Mouse (Mus musculus) bone marrow macrophage, adult 2 months (primary cell): ENCODE measurements around the gene Sertad2.

ENCODE experiments used
- CTCF ChIP-seq: IDR thresholded peaks from 2 replicates; pipeline ENCODE4 v1.5.1; 2012; ENCODE audit warnings: low read depth, mild to moderate bottlenecking, low read length, moderate library complexity
- POLR2A ChIP-seq: IDR thresholded peaks from 2 replicates; pipeline ENCODE4 v1.6.1; 2012; ENCODE audit warnings: mild to moderate bottlenecking, low read depth, low read length, borderline replicate concordance

GRCm38 (mm10) chr11:20679396-20679795, 136.3 kb downstream of the Sertad2 start:
- no peak for TF ChIP-seq POLR2A
- no peak for TF ChIP-seq CTCF
